Mouse (Mus musculus) thymus, adult 2 months (tissue): ENCODE data around the gene Cptp.

ENCODE experiments used
- CTCF ChIP-seq: fragments of 200-500 bp; IDR thresholded peaks from 2 replicates; pipeline ENCODE4 v1.5.1; 2012; ENCODE audit warnings: mild to moderate bottlenecking, control low read depth, low read length, moderate library complexity, borderline replicate concordance; ENCODE audit not compliant: control insufficient read depth, poor library complexity, insufficient read depth; ENCODE audit errors: extremely low read depth
- POLR2A ChIP-seq: fragments of 200-500 bp; IDR thresholded peaks from 2 replicates; pipeline ENCODE4 v1.6.1; 2012; ENCODE audit warnings: mild to moderate bottlenecking, low read length, control low read depth, moderate library complexity; ENCODE audit not compliant: control insufficient read depth, poor library complexity, insufficient read depth; ENCODE audit errors: extremely low read depth

- TF ChIP-seq CTCF (no peak; the same call in 1 of the 2 replicates), POLR2A (peak; percentile 81)
These were observed at the start of gene Cptp, which contains the start of gene Ints11 for GRCm38 (mm10) chr4:155869317-155870033.
